Mouse (Mus musculus): ENCODE measurements around the gene Kdelc1.

Kdelc1 gene

GRCm38 (mm10) chr1:44063439-44063838 is 55.2 kb downstream of the Kdelc1 start:
- in situ Hi-C loops (cut with MseI, MboI): no loop called here

- in situ Hi-C loops (cut with MseI, MboI): no loop called here
Observed at GRCm38 (mm10) chr1:44061836-44062235, 56.8 kb downstream of the Kdelc1 start, which contains the start of gene Gm8251. TSS of gene Gm8251 (minus strand) at chr1:44061936.

- in situ Hi-C loops (cut with MseI, MboI): no loop called here
Observed at GRCm38 (mm10) chr1:44057805-44058204, 60.8 kb downstream of the Kdelc1 start.
